Mouse (Mus musculus) embryonic facial prominence, embryonic 14.5 days (tissue): ENCODE measurements around the gene Acbd6. TPM values are rescaled to one million over a fixed set of nuclear protein-coding genes. Genes with fewer than 3 reads are reported as not detected.

Experiments
- ATAC-seq: fragments of 200-750 bp; cut with Nextera tagmentation; 2 replicates; pipeline ENCODE4 v1.8.0; 2017; ENCODE audit warnings: low read depth, moderate number of reproducible peaks, moderate TSS enrichment
- DNase-seq: peaks from one replicate; pipeline ENCODE4 v3.0.0-alpha.2; 2015; ENCODE audit warnings: low spot score
- H3K27ac ChIP-seq: fragments of 300-500 bp; sonication (generic); replicated peaks from 2 replicates; pipeline ENCODE4 v1.5.1; 2014; ENCODE audit warnings: low read depth, mild to moderate bottlenecking, low read length, moderate library complexity
- H3K27me3 ChIP-seq: fragments of 300-500 bp; sonication (generic); replicated peaks from 2 replicates; pipeline ENCODE4 v1.6.1; 2014; ENCODE audit warnings: low read length; ENCODE audit not compliant: control insufficient read depth, insufficient read depth
- H3K36me3 ChIP-seq: fragments of 300-500 bp; sonication (generic); 2 replicates; pipeline ENCODE4 v1.6.1; 2014; ENCODE audit warnings: low read length, mixed read lengths; ENCODE audit not compliant: control insufficient read depth, insufficient read depth
- H3K4me1 ChIP-seq: fragments of 300-500 bp; sonication (generic); 2 replicates; pipeline ENCODE4 v1.6.1; 2014; ENCODE audit warnings: antibody characterized with exemption, low read length; ENCODE audit not compliant: control insufficient read depth, insufficient read depth
- H3K4me2 ChIP-seq: fragments of 300-500 bp; sonication (generic); 2 replicates; pipeline ENCODE4 v1.6.1; 2014; ENCODE audit warnings: low read depth, mild to moderate bottlenecking, low read length, moderate library complexity, mixed read lengths
- H3K4me3 ChIP-seq: fragments of 300-500 bp; sonication (generic); 2 replicates; pipeline ENCODE4 v1.5.1; 2014; ENCODE audit warnings: low read depth, mild to moderate bottlenecking, low read length
- H3K9ac ChIP-seq: fragments of 300-500 bp; sonication (generic); 2 replicates; pipeline ENCODE4 v1.6.1; 2014; ENCODE audit warnings: low read depth, mild to moderate bottlenecking, low read length, moderate library complexity, mixed read lengths
- H3K9me3 ChIP-seq: fragments of 300-500 bp; sonication (generic); 2 replicates; pipeline ENCODE4 v1.6.1; 2016; ENCODE audit warnings: low read length; ENCODE audit not compliant: control insufficient read depth
- WGBS: fragments of 180-500 bp; shearing (Covaris S2); extraction: QIAGEN DNeasy Blood & Tissue Kit; methylation state at CpG from one replicate; pipeline ENCODE4 v1.1.7; 2014; 5-methylcytosine and 5-hydroxymethylcytosine counted together
- polyA plus RNA-seq: library from polyadenylated mRNA; unstranded; fragments of >200 nt; fragmentation: Nextera tagmentation; extraction: Ambion mirVana; gene quantifications from 2 replicates; pipeline ENCODE4 v1.2.1, GENCODE M21; 2014

The Acbd6 gene
- polyA plus RNA-seq, 1 experiment from 2014 or later = 72.7 TPM

GRCm38 (mm10) chr1:155605391-155606155, 47.7 kb downstream of the Acbd6 start:
- peaks cover 4% of the 10 kb centered on the region; the same call in 1 of the 2 replicates for H3K4me1 ChIP-seq
- H3K36me3 ChIP-seq = no peaks in the 10 kb centered on the region
- DNase-seq (peak; percentile 78), ATAC-seq (peak; percentile 90)
- H3K27me3 ChIP-seq = no peaks in the 10 kb centered on the region
- H3K4me3 ChIP-seq = no peak overlapping the region
- no peak overlapping the region for H3K9ac ChIP-seq
- WGBS = 44% methylated on average over 11 of the region's 11 CpGs
- H3K27ac ChIP-seq = no peak overlapping the region
- no peak overlapping the region for H3K4me2 ChIP-seq
- no peaks in the 10 kb centered on the region for H3K9me3 ChIP-seq

DNA sequence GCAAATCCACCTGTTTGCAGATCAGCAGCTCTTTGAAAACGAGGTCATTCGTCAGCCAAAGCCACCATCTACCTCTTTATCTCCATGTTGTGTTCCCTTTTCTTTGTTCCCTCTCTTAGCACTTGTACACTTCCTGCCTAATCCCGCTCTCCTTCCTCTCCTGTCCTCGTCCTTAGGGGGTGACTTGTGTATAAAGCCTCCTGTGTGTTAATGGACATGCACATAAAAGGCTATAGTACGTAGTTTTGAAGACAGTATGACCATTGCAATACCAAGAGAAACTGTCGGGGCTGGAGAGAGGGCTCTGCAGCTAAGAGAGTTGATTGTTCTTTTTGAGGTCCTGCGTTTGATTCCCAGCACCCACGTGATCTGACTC, 48.2 kb downstream of the Acbd6 start:
- 72% methylated on average over 8 of the region's 8 CpGs for WGBS
- DNase-seq (no peak), ATAC-seq (0 out of 2 replicates have a peak, but pooled peaks have one; percentile 12)
- Histone ChIP-seq H3K27ac (no peak overlapping the region), H3K36me3 (no peaks in the 10 kb centered on the region), H3K9ac (no peak overlapping the region), H3K4me1 (peaks cover 4% of the 10 kb centered on the region; the same call in 1 of the 2 replicates), H3K4me2 (no peak overlapping the region), H3K27me3 (no peaks in the 10 kb centered on the region), H3K4me3 (no peak overlapping the region), H3K9me3 (no peaks in the 10 kb centered on the region)

DNA sequence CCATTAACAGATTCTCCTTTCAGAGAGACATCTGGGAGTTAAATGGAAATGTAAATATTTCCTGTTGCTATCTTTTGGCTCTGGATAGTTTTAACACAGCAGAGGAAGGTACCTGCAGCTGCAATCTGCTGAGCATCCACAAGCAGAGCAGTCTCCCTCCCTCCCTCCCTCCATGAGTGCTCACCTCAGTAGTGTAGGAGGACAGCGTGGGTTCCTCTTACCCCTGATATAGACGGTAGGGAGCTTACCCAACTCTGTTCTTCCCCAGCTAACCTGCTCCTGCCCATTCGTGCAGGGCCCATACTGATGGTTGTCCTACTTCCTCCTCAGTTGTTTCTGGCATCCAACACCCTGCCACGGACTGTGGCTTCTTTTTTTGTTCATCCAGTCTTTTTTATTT, 50.6 kb downstream of the Acbd6 start:
- H3K4me1 ChIP-seq = peaks cover 4% of the 10 kb centered on the region; the same call in 1 of the 2 replicates
- no peak overlapping the region for H3K4me3 ChIP-seq
- no peaks in the 10 kb centered on the region for H3K9me3 ChIP-seq
- WGBS = 71% methylated on average over 4 of the region's 4 CpGs
- no peaks in the 10 kb centered on the region for H3K27me3 ChIP-seq
- H3K36me3 ChIP-seq = no peaks in the 10 kb centered on the region
- DNase-seq (no peak), ATAC-seq (no peak)
- no peak overlapping the region for H3K4me2 ChIP-seq
- no peak overlapping the region for H3K27ac ChIP-seq
- H3K9ac ChIP-seq = no peak overlapping the region

DNA sequence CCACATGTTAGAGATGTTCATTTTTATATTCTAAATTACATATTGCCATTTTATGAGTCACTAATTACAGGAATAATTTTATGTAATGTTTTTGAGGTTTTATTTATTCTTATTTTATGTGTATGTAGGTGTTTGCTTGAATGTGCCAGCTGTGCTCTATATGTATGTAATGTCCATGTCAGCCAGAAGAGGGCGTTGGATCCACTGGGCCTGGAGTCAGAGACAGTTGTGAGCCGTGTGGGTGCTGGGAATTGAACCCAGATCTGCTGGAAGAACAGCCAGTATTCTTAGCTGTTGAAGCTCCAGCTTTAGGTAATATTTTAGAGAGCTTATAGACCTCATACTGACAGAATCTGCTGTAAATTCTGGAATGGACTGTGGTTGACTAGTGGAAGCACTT, 56.5 kb downstream of the Acbd6 start:
- no peak overlapping the region for H3K9ac ChIP-seq
- H3K27ac ChIP-seq = no peak overlapping the region
- no peak overlapping the region for H3K4me3 ChIP-seq
- no peak overlapping the region for H3K4me2 ChIP-seq
- 53% methylated on average over 2 of the region's 2 CpGs for WGBS
- no peaks in the 10 kb centered on the region for H3K27me3 ChIP-seq
- no peak for ATAC-seq
- no peaks in the 10 kb centered on the region for H3K4me1 ChIP-seq
- H3K36me3 ChIP-seq = no peaks in the 10 kb centered on the region
- DNase-seq = no peak
- no peaks in the 10 kb centered on the region for H3K9me3 ChIP-seq

DNA sequence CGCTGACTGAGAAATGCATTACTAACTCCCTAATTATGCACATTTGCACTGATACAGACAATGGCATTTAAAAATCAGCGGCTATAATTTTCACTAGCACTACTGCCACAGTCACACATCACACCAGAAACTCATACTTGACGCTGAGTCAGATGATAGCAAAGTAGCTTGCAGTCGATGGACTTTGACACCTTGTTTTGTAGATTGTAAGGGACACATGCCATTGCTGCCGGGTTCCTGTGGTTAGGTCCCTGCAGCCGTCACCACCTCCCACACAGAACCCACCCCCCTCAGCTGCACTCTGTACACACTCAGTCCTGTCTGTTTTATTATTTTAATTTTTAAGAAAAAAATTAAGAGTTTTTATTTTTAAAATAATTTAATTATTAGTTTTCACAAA, 63.2 kb downstream of the Acbd6 start:
- Histone ChIP-seq H3K27ac (no peak overlapping the region), H3K27me3 (no peaks in the 10 kb centered on the region), H3K9ac (no peak overlapping the region), H3K4me3 (no peak overlapping the region), H3K36me3 (peaks cover 19% of the 10 kb centered on the region), H3K9me3 (no peaks in the 10 kb centered on the region), H3K4me1 (no peaks in the 10 kb centered on the region), H3K4me2 (no peak overlapping the region)
- DNase-seq = peak; percentile 8
- 66% methylated on average over 6 of the region's 6 CpGs for WGBS
- ATAC-seq = no peak

DNA sequence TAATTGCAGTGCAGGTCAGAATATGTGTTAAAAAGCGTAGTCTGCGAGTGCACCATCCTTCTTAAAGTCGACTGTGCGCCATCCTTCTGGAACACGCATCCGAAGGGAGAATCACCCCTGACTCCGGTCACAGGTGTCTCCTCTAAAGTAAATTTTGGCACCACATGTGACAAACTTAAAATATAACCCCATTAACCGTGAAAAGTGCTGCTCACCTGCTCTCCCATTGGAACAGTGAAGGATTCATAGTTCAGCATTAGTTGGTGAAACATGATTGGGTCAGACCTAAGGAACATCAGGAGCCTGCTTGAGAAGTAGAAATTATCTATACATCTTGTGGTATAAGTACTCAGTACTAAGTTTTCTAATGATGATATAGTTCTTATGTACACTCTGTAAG, 65.3 kb downstream of the Acbd6 start:
- Histone ChIP-seq H3K36me3 (peaks cover 21% of the 10 kb centered on the region), H3K27me3 (no peaks in the 10 kb centered on the region), H3K4me2 (no peak overlapping the region), H3K4me1 (no peaks in the 10 kb centered on the region), H3K4me3 (no peak overlapping the region), H3K9me3 (no peaks in the 10 kb centered on the region), H3K9ac (no peak overlapping the region), H3K27ac (no peak overlapping the region)
- WGBS = 94% methylated on average over 8 of the region's 8 CpGs
- ATAC-seq (no peak), DNase-seq (no peak)

GRCm38 (mm10) chr1:155627746-155628145, 69.8 kb downstream of the Acbd6 start:
- no peak for ATAC-seq
- 92% methylated on average over 2 of the region's 2 CpGs for WGBS
- no peaks in the 10 kb centered on the region for H3K27me3 ChIP-seq
- no peak overlapping the region for H3K9ac ChIP-seq
- DNase-seq = no peak
- H3K36me3 ChIP-seq = peaks cover 17% of the 10 kb centered on the region
- H3K27ac ChIP-seq = no peak overlapping the region
- no peaks in the 10 kb centered on the region for H3K9me3 ChIP-seq
- no peak overlapping the region for H3K4me3 ChIP-seq
- H3K4me2 ChIP-seq = no peak overlapping the region
- H3K4me1 ChIP-seq = no peaks in the 10 kb centered on the region

- no peaks in the 10 kb centered on the region for H3K36me3 ChIP-seq
- ATAC-seq (no peak), DNase-seq (no peak)
- no peak overlapping the region for H3K27ac ChIP-seq
- 83% methylated on average over 7 of the region's 7 CpGs for WGBS
- no peak overlapping the region for H3K4me2 ChIP-seq
- no peak overlapping the region for H3K4me3 ChIP-seq
- no peaks in the 10 kb centered on the region for H3K27me3 ChIP-seq
- H3K4me1 ChIP-seq = no peaks in the 10 kb centered on the region
- H3K9ac ChIP-seq = no peak overlapping the region
- no peaks in the 10 kb centered on the region; the same call in 1 of the 2 replicates for H3K9me3 ChIP-seq
These were observed 78.7 kb downstream of the Acbd6 start for GRCm38 (mm10) chr1:155636648-155637047.

DNA sequence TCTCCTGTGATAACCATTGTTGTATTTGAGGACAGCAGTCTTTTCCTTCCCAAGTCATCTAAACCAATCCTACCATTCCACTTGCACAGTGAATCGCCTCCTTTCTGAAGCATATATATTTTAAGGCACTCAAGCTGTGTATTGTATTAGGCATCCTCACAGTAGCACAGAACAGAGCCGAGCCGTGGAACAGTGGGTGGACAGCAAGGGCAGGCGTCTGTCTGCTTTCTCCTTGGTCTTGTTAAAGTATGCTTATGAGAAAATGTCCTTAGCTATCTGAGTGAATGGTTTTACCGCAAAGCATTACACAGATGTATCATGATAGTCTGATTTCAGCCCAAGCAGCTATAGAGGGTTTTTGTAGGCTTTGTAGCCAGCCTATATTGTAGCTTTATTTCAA, 87.9 kb downstream of the Acbd6 start:
- no peaks in the 10 kb centered on the region for H3K27me3 ChIP-seq
- no peaks in the 10 kb centered on the region for H3K36me3 ChIP-seq
- DNase-seq = no peak
- ATAC-seq = no peak
- H3K27ac ChIP-seq = no peak overlapping the region
- no peak overlapping the region for H3K9ac ChIP-seq
- no peaks in the 10 kb centered on the region; the same call in 1 of the 2 replicates for H3K9me3 ChIP-seq
- whole genome bisulfite sequencing = 86% methylated on average over 5 of the region's 5 CpGs
- no peak overlapping the region for H3K4me2 ChIP-seq
- no peaks in the 10 kb centered on the region for H3K4me1 ChIP-seq
- no peak overlapping the region for H3K4me3 ChIP-seq
